Mouse (Mus musculus): ENCODE results near the gene Hivep1.

Hivep1 gene

GRCm38 (mm10) chr13:42233741-42234419 lies 182.1 kb downstream of the Hivep1 start:
- DNase-seq (ENCODE audit: low spot score), result no peak

- DNase-seq (ENCODE audit: low spot score), result no peak
Measured at GRCm38 (mm10) chr13:42238520-42238919, 186.7 kb downstream of the Hivep1 start.

GRCm38 (mm10) chr13:42242131-42242530 lies 190.3 kb downstream of the Hivep1 start:
- DNase-seq (ENCODE audit: low spot score), result no peak

Data from ovary, postnatal 10 days (tissue).